Mouse (Mus musculus) cortical plate, adult 2 months (tissue): Measurements from ENCODE around the gene Mga.

Experiments
- CTCF ChIP-seq: fragments of 200-500 bp; IDR thresholded peaks from 2 replicates; pipeline ENCODE4 v1.5.1; 2011; ENCODE audit warnings: mild to moderate bottlenecking, control low read depth, low read length; ENCODE audit not compliant: insufficient read depth; ENCODE audit errors: extremely low read depth
- POLR2A ChIP-seq: fragments of 200-500 bp; IDR thresholded peaks from 2 replicates; pipeline ENCODE4 v1.6.1; 2011; ENCODE audit warnings: mild to moderate bottlenecking, low read length, control low read depth; ENCODE audit not compliant: insufficient read depth; ENCODE audit errors: extremely low read depth

DNA sequence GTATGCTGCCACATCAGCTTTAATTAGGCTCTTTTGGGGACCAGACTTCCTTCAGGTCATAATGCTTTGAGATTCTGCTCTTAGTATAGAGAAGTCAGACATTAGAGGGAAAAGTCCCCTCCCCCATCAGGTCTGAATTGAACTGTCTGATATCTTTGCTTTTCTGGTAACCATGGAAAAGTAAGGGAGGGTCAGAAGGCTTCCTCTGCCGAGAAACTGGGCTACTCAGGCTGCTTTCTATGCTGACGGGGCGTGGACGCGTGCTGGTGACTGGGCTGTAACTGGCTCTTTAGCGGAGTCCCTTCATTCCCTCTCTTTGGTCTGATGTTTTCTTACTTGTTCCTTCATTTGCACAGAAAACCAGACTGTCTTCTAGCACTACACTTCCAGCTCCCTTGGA, 89.3 kb downstream of the Mga start:
- TF ChIP-seq POLR2A: no peak
- no peak for TF ChIP-seq CTCF
